Mouse (Mus musculus) midbrain, embryonic 14.5 days (tissue): ENCODE data around the gene Mnat1. TPM values are rescaled to one million over a fixed set of nuclear protein-coding genes. Genes with fewer than 3 reads are reported as not detected.

Experiments
- ATAC-seq: fragments of 200-750 bp; cut with Nextera tagmentation; 2 replicates; pipeline ENCODE4 v1.8.0; 2017; ENCODE audit warnings: moderate number of reproducible peaks, moderate library complexity; ENCODE audit not compliant: low FRiP score, low TSS enrichment
- DNase-seq: peaks from one replicate; pipeline ENCODE4 v3.0.0-alpha.2; 2015
- H3K27ac ChIP-seq: fragments of 300-500 bp; sonication (generic); replicated peaks from 2 replicates; pipeline ENCODE4 v1.5.1; 2014; ENCODE audit warnings: mild to moderate bottlenecking, low read depth, low read length, moderate library complexity
- H3K27me3 ChIP-seq: fragments of 300-500 bp; sonication (generic); 2 replicates; pipeline ENCODE4 v1.6.1; 2014; ENCODE audit warnings: low read length, control low read depth, mixed read lengths; ENCODE audit not compliant: control insufficient read depth, insufficient read depth
- H3K36me3 ChIP-seq: fragments of 300-500 bp; sonication (generic); 2 replicates; pipeline ENCODE4 v1.6.1; 2014; ENCODE audit warnings: low read length, control low read depth; ENCODE audit not compliant: control insufficient read depth, insufficient read depth
- H3K4me1 ChIP-seq: fragments of 300-500 bp; sonication (generic); 2 replicates; pipeline ENCODE4 v1.6.1; 2014; ENCODE audit warnings: mild to moderate bottlenecking, antibody characterized with exemption, low read length, control low read depth; ENCODE audit not compliant: control insufficient read depth, insufficient read depth
- H3K4me2 ChIP-seq: fragments of 300-500 bp; sonication (generic); 2 replicates; pipeline ENCODE4 v1.6.1; 2014; ENCODE audit warnings: mild to moderate bottlenecking, low read length, moderate library complexity
- H3K4me3 ChIP-seq: fragments of 300-500 bp; sonication (generic); replicated peaks from 2 replicates; pipeline ENCODE4 v1.5.1; 2014; ENCODE audit warnings: low read depth, low read length
- H3K9ac ChIP-seq: fragments of 300-500 bp; sonication (generic); replicated peaks from 2 replicates; pipeline ENCODE4 v1.6.1; 2014; ENCODE audit warnings: mild to moderate bottlenecking, low read length, moderate library complexity
- H3K9me3 ChIP-seq: fragments of 300-500 bp; sonication (generic); 2 replicates; pipeline ENCODE4 v1.6.1; 2016; ENCODE audit warnings: low read length, control low read depth, mixed read lengths; ENCODE audit not compliant: control insufficient read depth
- WGBS: fragments of 180-500 bp; shearing (Covaris S2); extraction: QIAGEN DNeasy Blood & Tissue Kit; methylation state at CpG from one replicate; pipeline ENCODE4 v1.1.7; 2014; 5-methylcytosine and 5-hydroxymethylcytosine counted together
- polyA plus RNA-seq: library from polyadenylated mRNA; unstranded; fragments of >200 nt; fragmentation: Nextera tagmentation; extraction: Ambion mirVana; gene quantifications from 2 replicates; pipeline ENCODE4 v1.2.1, GENCODE M21; 2014

Mnat1 gene
- polyA plus RNA-seq, 1 experiment from 2014 or later: 20.3 TPM

- no peaks in the 10 kb centered on the region; the same call in 1 of the 2 replicates for H3K36me3 ChIP-seq
- H3K27ac ChIP-seq: no peak overlapping the region
- DNase-seq (no peak), ATAC-seq (no peak)
- H3K4me3 ChIP-seq: no peak overlapping the region
- no peaks in the 10 kb centered on the region for H3K27me3 ChIP-seq
- 94% methylated on average over 7 of the region's 7 CpGs for WGBS
- no peak overlapping the region for H3K4me2 ChIP-seq
- no peaks in the 10 kb centered on the region for H3K9me3 ChIP-seq
- H3K4me1 ChIP-seq: no peaks in the 10 kb centered on the region
- H3K9ac ChIP-seq: no peak overlapping the region
Measured at GRCm38 (mm10) chr12:73317706-73318686, 194.5 kb downstream of the Mnat1 start.

Other genes starting within 250 kb of the Mnat1 start
- gene Six6, start 183.8 kb upstream of the Mnat1 start, polyA plus RNA-seq: not detected in 2 replicates
- gene 4930447C04Rik, start 182.9 kb upstream of the Mnat1 start, polyA plus RNA-seq: 2.9 and 3.0 TPM in 2 replicates
- gene Six1, start 69.8 kb upstream of the Mnat1 start, polyA plus RNA-seq: 0.41 TPM in 1 of 2 replicates, not detected in the other
- 0.35 and 0.41 TPM in 2 replicates for gene Six4, start 10.3 kb upstream of the Mnat1 start, polyA plus RNA-seq
- 16.6 and 17.2 TPM in 2 replicates for gene Trmt5, start 163.0 kb downstream of the Mnat1 start, polyA plus RNA-seq
- 12.6 and 14.3 TPM in 2 replicates for gene Slc38a6, start 163.1 kb downstream of the Mnat1 start, polyA plus RNA-seq